Mouse (Mus musculus) thymus, postnatal 14 days (tissue): ENCODE results near the gene Cdc42bpa.
"Not testable (repeated sequence)": the region's sequence is repeated elsewhere in the genome, so short reads cannot be mapped to it uniquely, and the experiment has no call there.

Experiments
- DNase-seq: peaks from one replicate; pipeline ENCODE4 v3.0.0; 2021

Cdc42bpa gene

GRCm38 (mm10) chr1:179960882-179961698 is 818 bp downstream of the Cdc42bpa start:
- DNase-seq: no peak

GRCm38 (mm10) chr1:179961777-179962176 is 1.5 kb downstream of the Cdc42bpa start:
- no peak for DNase-seq

- DNase-seq: no peak
These were observed 9.6 kb downstream of the Cdc42bpa start for GRCm38 (mm10) chr1:179969776-179970428.

GRCm38 (mm10) chr1:179975021-179975420 is 14.7 kb downstream of the Cdc42bpa start:
- DNase-seq: no peak

- no peak for DNase-seq
These were observed 15.5 kb downstream of the Cdc42bpa start for GRCm38 (mm10) chr1:179975645-179976275.

GRCm38 (mm10) chr1:179977437-179977836 is 17.2 kb downstream of the Cdc42bpa start:
- DNase-seq: no peak

GRCm38 (mm10) chr1:179978742-179979141 is 18.5 kb downstream of the Cdc42bpa start:
- no peak for DNase-seq

- no peak for DNase-seq
These were observed 21.4 kb downstream of the Cdc42bpa start for GRCm38 (mm10) chr1:179981680-179982079.

GRCm38 (mm10) chr1:179982183-179982582 is 21.9 kb downstream of the Cdc42bpa start:
- DNase-seq: no peak

GRCm38 (mm10) chr1:179982933-179983332 is 22.7 kb downstream of the Cdc42bpa start:
- DNase-seq: no peak

- DNase-seq: no peak
These were observed 23.9 kb downstream of the Cdc42bpa start for GRCm38 (mm10) chr1:179984171-179984570.

GRCm38 (mm10) chr1:179991660-179992235 is 31.5 kb downstream of the Cdc42bpa start:
- no peak for DNase-seq

- no peak for DNase-seq
These were observed 32.0 kb downstream of the Cdc42bpa start for GRCm38 (mm10) chr1:179992255-179992654.

GRCm38 (mm10) chr1:180008057-180008456 is 47.8 kb downstream of the Cdc42bpa start:
- DNase-seq: no peak

GRCm38 (mm10) chr1:180013479-180013878 is 53.2 kb downstream of the Cdc42bpa start:
- DNase-seq: no peak

- no peak for DNase-seq
These were observed 57.9 kb downstream of the Cdc42bpa start for GRCm38 (mm10) chr1:180018218-180018617.

GRCm38 (mm10) chr1:180021463-180022296 is 61.4 kb downstream of the Cdc42bpa start:
- DNase-seq: no peak

- DNase-seq: no peak
These were observed 63.2 kb downstream of the Cdc42bpa start for GRCm38 (mm10) chr1:180023512-180023911.

- DNase-seq: not testable (repeated sequence)
These were observed 69.6 kb downstream of the Cdc42bpa start for GRCm38 (mm10) chr1:180029863-180030262.

GRCm38 (mm10) chr1:180030631-180031365 is 70.5 kb downstream of the Cdc42bpa start:
- DNase-seq: no peak

- DNase-seq: no peak
These were observed 71.7 kb downstream of the Cdc42bpa start for GRCm38 (mm10) chr1:180031705-180032548.
